8 mouse cellular contexts compared by ENCODE assay signal in genomic region chr8:124897386-124898250, GRCm38 (mm10). TPM values are rescaled to one million over a fixed set of nuclear protein-coding genes. Genes with fewer than 3 reads are reported as not detected.
DNase-seq lines count a peak whose midpoint lies in the region; ATAC-seq lines count a peak whose summit lies in the region.

Gene Exoc8, minus strand, starts transcription at chr8:124897705.
Gene Sprtn, plus strand, starts transcription at chr8:124897886.

- peak within 1 kb of the TSS; percentile 89 for H3K27ac ChIP-seq in heart, embryonic 10.5 days
- H3K27ac ChIP-seq in kidney, embryonic 15.5 days = peak within 1 kb of the TSS; percentile 87

- H3K9ac ChIP-seq in kidney, embryonic 15.5 days = peak within 1 kb of the TSS; percentile 81

- H3K4me3 ChIP-seq in heart, embryonic 10.5 days = peak within 1 kb of the TSS; percentile 98
- H3K4me3 ChIP-seq in kidney, embryonic 15.5 days (replicated peaks) = peak within 1 kb of the TSS; percentile 89

- peak; percentile 98 to 99 for DNase-seq in B cell, adult 2 months
- DNase-seq in brain, adult 2 months (ENCODE audit: low read depth, low spot score) = peak; percentile 98
- peak; percentile 97 for DNase-seq in heart, embryonic 10.5 days (ENCODE audit: low spot score)
- peak; percentile 98 for DNase-seq in liver
- DNase-seq in spleen, postnatal 4 days (ENCODE audit: low spot score in 2 of 2) = peak; percentile 97 to 100

- under 1% methylated on average over 114 of the region's 114 CpGs for WGBS in heart, embryonic 10.5 days
- under 1% methylated on average over 114 of the region's 114 CpGs for WGBS in kidney, embryonic 15.5 days

- H3K9me3 ChIP-seq in heart, embryonic 10.5 days = no peaks in the 10 kb centered on the region
- no peaks in the 10 kb centered on the region for H3K9me3 ChIP-seq in kidney, embryonic 15.5 days (replicated peaks)

- peaks cover 30% of the 10 kb centered on the region for H3K4me1 ChIP-seq in heart, embryonic 10.5 days
- H3K4me1 ChIP-seq in kidney, embryonic 15.5 days = peaks cover 34% of the 10 kb centered on the region

- ATAC-seq in erythroblast, adult 5-6 weeks (replicated peaks; ENCODE audit: low FRiP score, poor library complexity, severe bottlenecking) = peak; percentile 93
- ATAC-seq in kidney, embryonic 15.5 days (replicated peaks; ENCODE audit: low FRiP score) = peak; percentile 89
- peak; percentile 68 for ATAC-seq in monocyte, adult 5-6 weeks (replicated peaks; ENCODE audit: insufficient number of reproducible peaks, low FRiP score, low TSS enrichment, poor library complexity, severe bottlenecking)

- no peaks in the 10 kb centered on the region for H3K27me3 ChIP-seq in heart, embryonic 10.5 days (ENCODE audit: insufficient read depth, poor library complexity, severe bottlenecking)
- H3K27me3 ChIP-seq in kidney, embryonic 15.5 days = no peaks in the 10 kb centered on the region

- H3K36me3 ChIP-seq in heart, embryonic 10.5 days = peaks cover 61% of the 10 kb centered on the region
- peaks cover 68% of the 10 kb centered on the region for H3K36me3 ChIP-seq in kidney, embryonic 15.5 days

- peak within 1 kb of the TSS; percentile 99 for H3K4me2 ChIP-seq in kidney, embryonic 15.5 days

RNA-seq across cellular contexts. Expression of gene Exoc8, which starts in this region (rescaled TPM):
- 3.3 and 4.4 TPM in 2 replicates for total RNA-seq in erythroblast, adult 5-6 weeks (2015; ENCODE audit: low replicate concordance)
- 3.9 and 7.7 TPM in 2 replicates for total RNA-seq in erythroblast, adult 5-6 weeks (2017; ENCODE audit: low replicate concordance)
- 7.8 and 8.0 TPM in 2 replicates for polyA plus RNA-seq in heart, embryonic 10.5 days (2016; fragmentation: Nextera tagmentation; extraction: Ambion mirVana)
- polyA plus RNA-seq in kidney, embryonic 15.5 days (2015; fragmentation: Nextera tagmentation; extraction: Ambion mirVana) = 7.6 and 9.0 TPM in 2 replicates
- 12.3 to 19.4 TPM (median 13.2 TPM) in 3 replicates for total RNA-seq in monocyte, adult 5-6 weeks (2017)

RNA-seq across cellular contexts. Expression of gene Sprtn, which starts in this region (rescaled TPM):
- 2.9 and 10.2 TPM in 2 replicates for total RNA-seq in erythroblast, adult 5-6 weeks (2015; ENCODE audit: low replicate concordance)
- total RNA-seq in erythroblast, adult 5-6 weeks (2017; ENCODE audit: low replicate concordance) = 8.5 TPM in 2 replicates
- 9.5 and 9.7 TPM in 2 replicates for polyA plus RNA-seq in heart, embryonic 10.5 days (2016; fragmentation: Nextera tagmentation; extraction: Ambion mirVana)
- 9.7 and 10.2 TPM in 2 replicates for polyA plus RNA-seq in kidney, embryonic 15.5 days (2015; fragmentation: Nextera tagmentation; extraction: Ambion mirVana)
- total RNA-seq in monocyte, adult 5-6 weeks (2017) = 15.5 to 26.7 TPM (median 22.1 TPM) in 3 replicates

Comparison
In these comparisons a context has a peak if more than half of its experiments do, and no peak if none do; other contexts are left out.
1. Peak in every context shown above with its lines: DNase-seq, ATAC-seq, H3K4me3 ChIP-seq and H3K27ac ChIP-seq.